Mouse (Mus musculus) forebrain, embryonic 14.5 days (tissue): ENCODE data around the gene Serpina3m. TPM values are rescaled to one million over a fixed set of nuclear protein-coding genes. Genes with fewer than 3 reads are reported as not detected.
"Not testable (repeated sequence)": the region's sequence is repeated elsewhere in the genome, so short reads cannot be mapped to it uniquely, and the experiment has no call there.

Experiments used
- ATAC-seq: fragments of 200-750 bp; cut with Nextera tagmentation; 2 replicates; pipeline ENCODE4 v1.8.0; 2017; ENCODE audit warnings: mild to moderate bottlenecking, moderate library complexity
- DNase-seq: peaks from one replicate; pipeline ENCODE4 v3.0.0-alpha.2; 2015; ENCODE audit warnings: low spot score
- H3K27ac ChIP-seq: fragments of 300-500 bp; sonication (generic); 2 replicates; pipeline ENCODE4 v1.5.1; 2014; ENCODE audit warnings: low read depth, mild to moderate bottlenecking, control low read depth, low read length, moderate library complexity
- H3K27me3 ChIP-seq: fragments of 300-500 bp; sonication (generic); replicated peaks from 2 replicates; pipeline ENCODE4 v1.6.1; 2014; ENCODE audit warnings: low read length, control low read depth, mixed read lengths; ENCODE audit not compliant: control insufficient read depth, insufficient read depth
- H3K36me3 ChIP-seq: fragments of 300-500 bp; sonication (generic); 2 replicates; pipeline ENCODE4 v1.6.1; 2014; ENCODE audit warnings: low read length, control low read depth; ENCODE audit not compliant: control insufficient read depth, insufficient read depth
- H3K4me1 ChIP-seq: fragments of 300-500 bp; sonication (generic); 2 replicates; pipeline ENCODE4 v1.6.1; 2014; ENCODE audit warnings: antibody characterized with exemption, low read length, control low read depth; ENCODE audit not compliant: control insufficient read depth, insufficient read depth
- H3K4me2 ChIP-seq: fragments of 300-500 bp; sonication (generic); 2 replicates; pipeline ENCODE4 v1.6.1; 2014; ENCODE audit warnings: mild to moderate bottlenecking, control low read depth, low read length
- H3K4me3 ChIP-seq: fragments of 300-500 bp; sonication (generic); 2 replicates; pipeline ENCODE4 v1.5.1; 2014; ENCODE audit warnings: low read depth, low read length, control low read depth
- H3K9ac ChIP-seq: fragments of 300-500 bp; sonication (generic); 2 replicates; pipeline ENCODE4 v1.6.1; 2014; ENCODE audit warnings: mild to moderate bottlenecking, low read length, control low read depth, moderate library complexity
- H3K9me3 ChIP-seq: fragments of 300-500 bp; sonication (generic); replicated peaks from 2 replicates; pipeline ENCODE4 v1.6.1; 2016; ENCODE audit warnings: low read length, control low read depth, mixed read lengths; ENCODE audit not compliant: control insufficient read depth
- WGBS: fragments of 180-500 bp; shearing (Covaris S2); extraction: QIAGEN DNeasy Blood & Tissue Kit; methylation state at CpG from one replicate; pipeline ENCODE4 v1.1.7; 2014; 5-methylcytosine and 5-hydroxymethylcytosine counted together
- polyA plus RNA-seq: library from polyadenylated mRNA; unstranded; fragments of >200 nt; fragmentation: Nextera tagmentation; extraction: Ambion mirVana; gene quantifications from 2 replicates; pipeline ENCODE4 v1.2.1, GENCODE M21; 2014

Serpina3m gene
- not detected in 2 replicates for polyA plus RNA-seq

DNA sequence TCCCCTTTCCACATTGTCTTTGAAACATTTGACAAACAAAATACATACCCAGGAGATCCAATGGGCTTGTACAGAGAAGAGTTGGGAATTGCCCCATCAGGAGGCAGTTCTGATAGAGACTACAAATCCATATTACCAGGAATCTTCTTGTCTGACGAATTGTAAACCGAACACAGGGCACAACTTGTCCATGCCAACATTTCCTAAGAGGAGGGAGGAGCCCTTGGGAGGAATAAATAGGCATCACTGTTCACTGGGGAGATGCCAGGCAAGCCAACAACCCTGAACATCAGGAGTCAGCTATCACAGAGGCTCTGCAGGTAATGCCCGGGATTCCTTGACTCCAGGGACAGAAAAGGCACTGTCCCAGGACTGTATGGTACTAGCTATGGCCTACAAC lies at the start of gene Serpina3m, which contains the start of gene Serpina3k:
Serpina3m (plus strand) TSS at position 261 of the 400 bp plus-strand sequence.
Serpina3k (plus strand) TSS at position 261 of the 400 bp plus-strand sequence.
- 80% methylated on average over 3 of the region's 3 CpGs for WGBS
- H3K36me3 ChIP-seq, ATAC-seq: not testable (repeated sequence)

DNA sequence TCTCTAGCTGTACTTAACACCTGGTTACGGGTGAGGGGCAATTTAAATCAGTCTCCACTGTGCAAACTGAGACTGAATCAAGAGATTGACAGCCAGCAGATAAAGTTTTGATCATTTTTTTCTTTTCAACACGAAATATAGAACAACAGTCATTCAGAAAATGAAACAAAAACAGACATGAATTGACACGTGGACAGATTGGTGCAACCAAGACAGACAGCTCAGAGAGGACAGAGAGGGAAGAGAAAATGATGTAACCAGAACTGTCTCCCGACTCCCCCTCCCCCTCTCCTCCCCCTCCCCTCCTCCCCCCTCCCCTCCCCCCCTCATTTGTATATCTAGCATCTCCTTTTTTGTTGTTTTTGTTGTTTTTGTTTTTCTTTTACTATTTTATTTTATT lies 48.4 kb upstream of the Serpina3m start:
- no peak overlapping the region for H3K9ac ChIP-seq
- H3K4me2 ChIP-seq, result no peak overlapping the region
- no peak overlapping the region for H3K4me3 ChIP-seq
- WGBS, result 50% methylated on average over 4 of the region's 4 CpGs
- no peaks in the 10 kb centered on the region for H3K4me1 ChIP-seq
- ATAC-seq (no peak), DNase-seq (no peak)
- H3K36me3 ChIP-seq, result no peaks in the 10 kb centered on the region
- no peaks in the 10 kb centered on the region for H3K9me3 ChIP-seq
- no peak overlapping the region for H3K27ac ChIP-seq
- no peaks in the 10 kb centered on the region for H3K27me3 ChIP-seq

More for the DNA sequence above, at the start of gene Serpina3m, which contains the start of gene Serpina3k:
- not testable (repeated sequence) for H3K4me3 ChIP-seq, H3K9me3 ChIP-seq, DNase-seq, H3K27ac ChIP-seq, H3K4me2 ChIP-seq, H3K4me1 ChIP-seq, H3K27me3 ChIP-seq, H3K9ac ChIP-seq

DNA sequence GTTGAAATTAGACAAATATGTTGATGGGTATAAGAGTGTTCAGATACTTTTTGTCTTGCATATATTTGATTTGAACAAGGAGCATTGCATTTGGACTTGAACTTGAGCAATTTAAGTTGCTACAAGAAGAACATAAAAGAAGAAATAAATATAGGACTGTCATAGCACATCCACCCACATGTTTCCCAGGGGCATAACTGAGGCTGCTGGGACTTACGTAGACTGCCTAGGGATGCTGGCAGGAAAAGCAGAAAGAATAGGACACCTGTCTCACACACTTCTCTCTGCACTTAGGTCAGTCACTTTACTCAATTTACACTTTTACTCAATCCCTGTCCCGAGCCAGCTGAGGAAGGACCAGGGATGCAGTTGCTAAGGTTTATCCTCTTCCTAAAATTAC lies 44.3 kb upstream of the Serpina3m start:
- Histone ChIP-seq H3K4me1 (no peaks in the 10 kb centered on the region), H3K9ac (no peak overlapping the region), H3K36me3 (no peaks in the 10 kb centered on the region), H3K4me2 (no peak overlapping the region), H3K27me3 (no peaks in the 10 kb centered on the region), H3K4me3 (no peak overlapping the region), H3K9me3 (no peaks in the 10 kb centered on the region), H3K27ac (no peak overlapping the region)
- DNase-seq (no peak), ATAC-seq (no peak)
- 91% methylated on average over 2 of the region's 2 CpGs for WGBS

DNA sequence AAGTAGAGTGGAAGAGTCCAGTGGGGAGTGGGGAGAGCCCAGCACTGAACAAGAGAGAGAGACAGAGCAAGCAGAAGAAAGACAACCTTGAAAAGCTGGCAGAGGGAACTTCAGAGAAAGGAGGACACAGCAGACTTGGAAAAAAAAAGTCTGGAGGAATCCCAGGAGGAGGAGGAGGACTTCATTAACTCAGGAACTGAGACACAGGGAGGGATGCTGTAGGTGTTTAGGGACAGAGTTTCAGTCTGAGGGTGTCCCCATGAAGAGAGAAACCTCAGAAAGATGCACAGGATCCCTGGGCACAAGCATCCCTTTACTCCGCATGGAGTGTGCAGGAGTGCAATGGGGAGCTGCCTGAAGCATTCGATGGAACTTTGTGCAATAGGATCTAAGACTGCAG lies 40.2 kb upstream of the Serpina3m start:
- no peak overlapping the region for H3K4me3 ChIP-seq
- ATAC-seq, result no peak
- no peak overlapping the region for H3K27ac ChIP-seq
- no peaks in the 10 kb centered on the region for H3K9me3 ChIP-seq
- 92% methylated on average over 2 of the region's 2 CpGs for WGBS
- H3K9ac ChIP-seq, result no peak overlapping the region
- no peak overlapping the region for H3K4me2 ChIP-seq
- DNase-seq, result no peak
- H3K27me3 ChIP-seq, result no peaks in the 10 kb centered on the region
- no peaks in the 10 kb centered on the region for H3K36me3 ChIP-seq
- no peaks in the 10 kb centered on the region for H3K4me1 ChIP-seq

DNA sequence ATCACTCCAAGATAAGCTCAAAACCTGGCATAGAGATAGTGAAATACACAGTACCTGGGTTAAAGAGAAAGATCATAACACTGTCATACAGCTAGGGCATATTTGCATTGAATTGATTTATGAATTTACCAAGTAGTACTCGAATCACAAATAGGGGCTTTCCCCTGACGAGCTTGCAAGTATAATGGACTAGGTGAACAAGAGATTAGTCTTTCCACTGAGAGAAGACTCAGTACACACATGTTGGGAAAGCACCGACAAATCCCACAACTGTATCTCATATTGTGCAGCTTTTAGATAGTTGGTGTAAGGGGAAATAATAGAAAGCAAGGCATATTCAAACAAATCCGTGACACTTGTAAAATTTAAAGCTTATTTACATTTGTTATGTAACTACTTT lies 32.3 kb upstream of the Serpina3m start:
- no peak overlapping the region for H3K27ac ChIP-seq
- WGBS, result 82% methylated on average over 4 of the region's 4 CpGs
- H3K9ac ChIP-seq, result no peak overlapping the region
- no peaks in the 10 kb centered on the region for H3K36me3 ChIP-seq
- no peaks in the 10 kb centered on the region for H3K9me3 ChIP-seq
- H3K4me1 ChIP-seq, result no peaks in the 10 kb centered on the region
- DNase-seq, result no peak
- H3K27me3 ChIP-seq, result no peaks in the 10 kb centered on the region
- ATAC-seq, result no peak
- no peak overlapping the region for H3K4me2 ChIP-seq
- H3K4me3 ChIP-seq, result no peak overlapping the region

DNA sequence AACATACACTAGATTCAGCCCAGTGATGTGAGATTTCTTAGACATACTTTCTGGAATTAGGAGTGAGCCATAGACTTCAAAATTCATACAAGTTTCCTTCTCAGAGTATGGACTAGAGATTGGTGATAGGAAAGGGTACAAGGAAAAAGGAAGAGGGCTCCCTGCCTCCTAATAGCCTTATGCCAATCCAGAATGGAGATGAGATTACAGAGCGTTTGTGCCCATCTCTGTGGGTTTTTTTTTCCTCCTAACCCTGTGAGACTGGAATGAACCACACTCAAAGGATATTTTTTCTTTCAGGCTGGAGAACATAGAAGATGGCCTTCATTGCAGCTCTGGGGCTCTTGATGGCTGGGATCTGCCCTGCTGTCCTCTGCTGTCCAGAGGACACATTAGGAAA lies 24.0 kb upstream of the Serpina3m start, which contains the start of gene Serpina3j:
Serpina3j (plus strand) TSS at position 301 of the 400 bp plus-strand sequence.
- Histone ChIP-seq H3K9ac (no peak within 1 kb of the TSS), H3K9me3 (no peaks in the 10 kb centered on the region; the same call in 1 of the 2 replicates), H3K4me1 (no peaks in the 10 kb centered on the region), H3K36me3 (no peaks in the 10 kb centered on the region), H3K4me3 (no peak within 1 kb of the TSS), H3K27ac (no peak within 1 kb of the TSS), H3K4me2 (no peak within 1 kb of the TSS), H3K27me3 (no peaks in the 10 kb centered on the region)
- WGBS, result 83% methylated on average over 1 of the region's 1 CpGs
- no peak for DNase-seq
- no peak for ATAC-seq

DNA sequence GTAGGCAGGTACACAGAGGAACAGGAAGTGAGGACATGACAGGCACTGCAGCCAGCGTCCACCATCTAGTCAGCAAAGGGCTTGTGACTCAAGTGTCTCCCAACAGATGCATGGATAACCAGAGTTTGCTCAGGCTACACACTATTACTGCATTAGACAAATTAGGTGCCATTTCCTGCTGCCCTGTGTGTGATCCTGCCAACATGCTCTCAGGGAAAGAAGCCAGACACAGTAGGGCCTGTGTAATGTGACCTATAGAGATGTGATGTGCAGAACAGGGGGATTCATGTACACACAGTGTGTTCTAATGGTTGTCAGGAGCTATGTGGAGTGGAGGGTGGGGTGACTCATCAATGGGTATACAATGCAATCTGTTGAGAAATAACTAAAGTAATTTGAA lies 15.8 kb upstream of the Serpina3m start:
- DNase-seq, result no peak
- Histone ChIP-seq H3K9me3 (no peaks in the 10 kb centered on the region), H3K4me2 (no peak overlapping the region), H3K36me3 (no peaks in the 10 kb centered on the region), H3K9ac (no peak overlapping the region), H3K27ac (no peak overlapping the region), H3K4me1 (no peaks in the 10 kb centered on the region), H3K27me3 (no peaks in the 10 kb centered on the region), H3K4me3 (no peak overlapping the region)
- WGBS, result 86% methylated on average over 1 of the region's 1 CpGs
- no peak for ATAC-seq

DNA sequence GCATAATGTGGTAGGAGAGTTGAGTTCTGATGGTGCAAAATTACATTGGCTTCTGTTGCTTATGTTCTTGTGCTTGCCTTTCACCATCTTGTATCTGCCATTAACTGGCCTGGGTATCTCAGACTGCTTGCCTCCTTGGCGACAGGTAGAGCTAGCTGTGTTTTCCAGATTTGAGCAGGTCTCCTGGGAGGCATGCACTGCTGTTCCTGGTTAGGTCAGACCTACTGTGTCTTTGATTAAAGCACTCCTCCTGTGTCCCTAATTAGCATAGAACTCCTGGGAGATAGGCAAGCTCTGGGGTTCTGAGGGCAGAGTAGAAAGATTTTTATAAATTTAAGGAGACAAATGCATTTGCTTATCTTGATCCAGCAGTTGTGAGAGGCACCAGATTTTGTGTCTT lies 6.6 kb upstream of the Serpina3m start:
- Histone ChIP-seq H3K4me3 (no peak overlapping the region), H3K9ac (no peak overlapping the region), H3K27ac (no peak overlapping the region), H3K9me3 (no peaks in the 10 kb centered on the region), H3K4me2 (no peak overlapping the region), H3K36me3 (no peaks in the 10 kb centered on the region), H3K27me3 (no peaks in the 10 kb centered on the region), H3K4me1 (no peaks in the 10 kb centered on the region)
- WGBS, result 56% methylated on average over 1 of the region's 1 CpGs
- DNase-seq, result no peak
- ATAC-seq, result no peak

DNA sequence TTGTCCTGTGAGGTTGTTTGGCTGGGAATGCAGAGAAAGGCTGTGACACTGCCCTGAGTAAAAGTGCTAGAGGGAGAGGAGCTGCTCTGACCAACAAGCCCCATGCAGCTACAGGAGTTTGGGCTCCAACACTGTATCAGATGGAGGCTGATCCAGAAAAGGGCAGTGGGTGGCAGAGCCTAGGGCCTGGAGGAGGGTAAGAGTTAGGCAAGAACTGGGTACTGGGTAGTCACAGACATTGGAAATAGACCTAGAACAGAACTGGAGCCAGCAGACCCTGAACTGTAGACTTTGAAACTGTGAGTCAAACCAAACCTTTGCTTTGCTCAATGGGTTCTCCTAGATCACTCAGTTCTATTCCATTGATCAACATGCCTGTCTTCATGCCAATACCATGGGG lies 1.4 kb upstream of the Serpina3m start:
- not testable (repeated sequence) for H3K36me3 ChIP-seq, H3K27me3 ChIP-seq, H3K27ac ChIP-seq, H3K4me3 ChIP-seq, DNase-seq, H3K4me1 ChIP-seq, ATAC-seq, H3K9ac ChIP-seq, H3K9me3 ChIP-seq, H3K4me2 ChIP-seq
